Mouse (Mus musculus) heart, embryonic 10.5 days (tissue): ENCODE data around the gene Abca12. TPM values are rescaled to one million over a fixed set of nuclear protein-coding genes. Genes with fewer than 3 reads are reported as not detected.
A peak's percentile ranks its signal among the peaks of the same experiment; 100 is the strongest.

Experiments used
- DNase-seq: peaks from one replicate; pipeline ENCODE4 v3.0.0-alpha.2; 2017; ENCODE audit warnings: low spot score
- H3K27ac ChIP-seq: fragments of 300-500 bp; sonication (generic); 2 replicates; pipeline ENCODE4 v1.5.1; 2016; ENCODE audit warnings: mild to moderate bottlenecking
- H3K27me3 ChIP-seq: fragments of 300-500 bp; sonication (generic); 2 replicates; pipeline ENCODE4 v1.6.1; 2016; ENCODE audit warnings: mild to moderate bottlenecking; ENCODE audit not compliant: poor library complexity, insufficient read depth, severe bottlenecking
- H3K36me3 ChIP-seq: fragments of 300-500 bp; sonication (generic); 2 replicates; pipeline ENCODE4 v1.6.1; 2016; ENCODE audit warnings: mild to moderate bottlenecking, moderate library complexity
- H3K4me1 ChIP-seq: fragments of 300-500 bp; sonication (generic); 2 replicates; pipeline ENCODE4 v1.6.1; 2016; ENCODE audit warnings: mild to moderate bottlenecking
- H3K4me3 ChIP-seq: fragments of 300-500 bp; sonication (generic); 2 replicates; pipeline ENCODE4 v1.5.1; 2016; ENCODE audit warnings: mild to moderate bottlenecking, moderate library complexity
- H3K9me3 ChIP-seq: fragments of 300-500 bp; sonication (generic); 2 replicates; pipeline ENCODE4 v1.6.1; 2016; ENCODE audit warnings: mild to moderate bottlenecking, moderate library complexity
- WGBS: fragments of 180-500 bp; shearing (Covaris S2); methylation state at CpG from one replicate; pipeline ENCODE4 v1.1.7; 2016; 5-methylcytosine and 5-hydroxymethylcytosine counted together
- polyA plus RNA-seq: library from polyadenylated mRNA; unstranded; fragments of >200 nt; fragmentation: Nextera tagmentation; extraction: Ambion mirVana; gene quantifications from 2 replicates; pipeline ENCODE4 v1.2.1, GENCODE M21; 2016

Abca12 gene
- polyA plus RNA-seq, 1 experiment from 2014 or later: 0.04 TPM

DNA sequence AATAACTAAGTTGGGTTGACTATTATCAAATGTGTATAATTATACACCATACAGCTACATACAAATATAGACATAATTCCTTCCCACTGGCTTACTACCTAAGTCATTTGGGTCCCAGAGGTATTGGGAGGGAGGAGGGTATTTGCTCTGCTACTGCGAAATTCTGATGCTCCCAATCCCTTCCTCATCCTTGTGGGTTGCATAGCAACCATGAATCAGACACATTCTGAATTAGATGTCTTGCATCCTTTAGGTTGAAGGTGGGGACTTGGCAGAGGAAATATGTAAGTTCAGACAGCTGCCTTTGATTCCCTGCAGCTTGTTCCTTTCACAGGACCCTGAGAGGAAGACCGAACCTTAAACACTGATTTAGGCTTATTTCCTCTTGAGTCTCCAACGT lies 108.5 kb downstream of the Abca12 start:
- WGBS: 50% methylated on average over 3 of the region's 3 CpGs
- no peaks in the 10 kb centered on the region for H3K27me3 ChIP-seq
- H3K36me3 ChIP-seq: no peaks in the 10 kb centered on the region
- 0 out of 2 replicates have a peak overlapping the region, but pooled peaks have one; percentile 77 for H3K27ac ChIP-seq
- no peaks in the 10 kb centered on the region for H3K9me3 ChIP-seq
- peaks cover 15% of the 10 kb centered on the region; the same call in 1 of the 2 replicates for H3K4me1 ChIP-seq
- no peak overlapping the region for H3K4me3 ChIP-seq
- no peak for DNase-seq

DNA sequence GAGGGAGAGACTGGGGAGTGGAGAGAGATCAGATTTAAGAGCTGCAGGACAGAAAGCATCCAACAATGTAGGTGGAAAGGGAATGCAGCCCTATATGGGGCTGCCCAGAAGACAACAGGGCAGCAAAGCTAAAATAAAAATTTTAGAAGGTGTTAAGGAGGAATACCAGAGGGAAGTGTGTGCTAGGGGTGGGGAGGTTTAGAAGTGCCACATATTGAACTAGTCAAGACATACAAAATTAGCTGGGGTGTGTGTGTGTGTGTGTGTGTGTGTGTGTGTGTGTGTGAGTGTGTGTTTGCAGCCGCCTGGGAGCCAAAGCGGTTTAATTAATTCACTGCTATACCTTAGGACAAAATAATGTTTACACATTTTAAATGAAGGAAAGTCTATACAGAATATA lies 110.1 kb downstream of the Abca12 start:
- H3K9me3 ChIP-seq: no peaks in the 10 kb centered on the region
- no peak overlapping the region for H3K27ac ChIP-seq
- 90% methylated on average over 2 of the region's 2 CpGs for WGBS
- H3K4me1 ChIP-seq: peaks cover 15% of the 10 kb centered on the region; the same call in 1 of the 2 replicates
- H3K4me3 ChIP-seq: no peak overlapping the region
- DNase-seq: no peak
- H3K27me3 ChIP-seq: no peaks in the 10 kb centered on the region
- H3K36me3 ChIP-seq: no peaks in the 10 kb centered on the region

DNA sequence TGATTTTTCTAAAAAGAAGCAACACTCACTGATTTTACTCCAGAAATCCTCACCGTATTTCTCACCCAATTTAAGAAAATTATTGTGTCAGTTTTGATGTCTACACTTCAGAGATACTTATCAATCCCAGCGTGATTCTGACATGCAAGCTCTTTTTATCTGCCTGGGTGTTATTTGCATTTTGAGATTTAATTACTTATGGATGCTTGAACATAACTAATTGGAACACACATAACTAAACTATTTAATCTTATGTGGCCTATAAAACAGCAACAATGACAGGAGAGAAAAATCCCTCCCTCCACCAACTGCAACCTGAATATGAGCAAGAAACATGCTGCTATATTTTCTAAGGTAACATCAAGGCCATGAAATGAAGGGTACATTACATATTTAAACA lies 117.7 kb downstream of the Abca12 start:
- no peak for DNase-seq
- no peaks in the 10 kb centered on the region for H3K27me3 ChIP-seq
- WGBS: 68% methylated on average over 2 of the region's 2 CpGs
- no peaks in the 10 kb centered on the region for H3K4me1 ChIP-seq
- H3K9me3 ChIP-seq: no peaks in the 10 kb centered on the region
- no peak overlapping the region for H3K27ac ChIP-seq
- H3K36me3 ChIP-seq: no peaks in the 10 kb centered on the region
- no peak overlapping the region for H3K4me3 ChIP-seq

DNA sequence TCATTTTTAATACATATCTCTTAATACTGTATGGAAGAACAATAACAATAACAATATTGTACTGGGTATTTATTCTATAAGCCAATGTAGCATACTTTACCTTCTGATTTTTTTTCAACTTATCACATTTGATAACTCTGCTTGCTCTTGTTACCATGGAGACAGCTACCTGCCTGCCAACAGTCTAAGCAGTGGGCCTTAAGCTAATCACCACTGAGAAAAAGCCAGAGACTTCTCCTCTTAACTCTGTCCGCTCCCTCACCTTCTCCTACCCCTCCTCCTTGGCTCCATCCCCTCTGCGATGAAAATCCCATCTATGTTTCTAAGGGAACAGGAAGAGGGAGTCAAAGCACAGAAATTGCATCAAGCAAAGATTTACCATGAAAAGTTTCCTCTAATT lies 118.1 kb downstream of the Abca12 start:
- 63% methylated on average over 2 of the region's 2 CpGs for WGBS
- Histone ChIP-seq H3K9me3 (no peaks in the 10 kb centered on the region), H3K36me3 (no peaks in the 10 kb centered on the region), H3K4me3 (no peak overlapping the region), H3K27me3 (no peaks in the 10 kb centered on the region), H3K4me1 (no peaks in the 10 kb centered on the region), H3K27ac (no peak overlapping the region)
- no peak for DNase-seq

DNA sequence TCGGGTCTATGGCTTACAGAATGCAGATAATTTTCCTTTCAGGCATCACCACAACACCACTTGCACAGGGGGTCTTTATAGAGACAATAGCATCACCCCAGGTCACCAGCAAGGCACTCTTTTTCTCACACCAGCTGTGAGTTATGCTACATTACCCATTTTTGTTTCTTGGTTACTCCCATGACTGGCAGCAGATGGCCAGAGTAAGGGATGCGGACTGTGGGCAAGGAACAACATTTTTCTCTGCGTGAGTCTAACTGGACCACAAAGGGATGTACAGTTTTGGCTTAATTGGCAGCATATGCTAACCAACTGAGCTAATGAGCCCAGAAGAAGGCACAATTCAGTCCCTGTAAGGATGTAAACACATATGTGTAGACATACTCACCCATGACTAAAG lies 122.8 kb downstream of the Abca12 start:
- H3K36me3 ChIP-seq: no peaks in the 10 kb centered on the region
- H3K9me3 ChIP-seq: no peaks in the 10 kb centered on the region
- no peak overlapping the region for H3K27ac ChIP-seq
- H3K4me3 ChIP-seq: no peak overlapping the region
- H3K27me3 ChIP-seq: no peaks in the 10 kb centered on the region
- no peaks in the 10 kb centered on the region for H3K4me1 ChIP-seq
- WGBS: 86% methylated on average over 3 of the region's 3 CpGs
- DNase-seq: no peak

DNA sequence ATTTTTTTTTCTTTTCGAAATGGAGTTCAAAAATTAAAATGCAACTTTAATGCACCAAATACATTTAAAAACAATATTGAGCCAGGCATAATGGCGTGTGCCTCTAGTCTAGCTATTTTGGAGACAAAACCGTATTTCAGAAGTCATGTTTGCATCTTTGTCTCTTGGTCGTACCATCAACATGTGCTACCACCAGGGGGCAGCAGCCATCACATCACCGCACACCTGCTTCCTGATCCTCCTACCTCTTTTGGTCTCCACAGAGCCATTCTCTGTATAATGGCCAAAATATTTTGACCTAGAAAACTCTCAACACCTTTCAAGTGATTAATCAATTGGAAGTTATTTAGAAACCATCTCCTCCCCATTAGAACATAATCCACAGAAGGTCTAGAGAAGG lies 125.2 kb downstream of the Abca12 start:
- DNase-seq: no peak
- no peak overlapping the region for H3K27ac ChIP-seq
- H3K36me3 ChIP-seq: no peaks in the 10 kb centered on the region
- WGBS: 22% methylated on average over 5 of the region's 5 CpGs
- H3K4me1 ChIP-seq: no peaks in the 10 kb centered on the region
- H3K27me3 ChIP-seq: no peaks in the 10 kb centered on the region
- H3K4me3 ChIP-seq: no peak overlapping the region
- H3K9me3 ChIP-seq: no peaks in the 10 kb centered on the region

DNA sequence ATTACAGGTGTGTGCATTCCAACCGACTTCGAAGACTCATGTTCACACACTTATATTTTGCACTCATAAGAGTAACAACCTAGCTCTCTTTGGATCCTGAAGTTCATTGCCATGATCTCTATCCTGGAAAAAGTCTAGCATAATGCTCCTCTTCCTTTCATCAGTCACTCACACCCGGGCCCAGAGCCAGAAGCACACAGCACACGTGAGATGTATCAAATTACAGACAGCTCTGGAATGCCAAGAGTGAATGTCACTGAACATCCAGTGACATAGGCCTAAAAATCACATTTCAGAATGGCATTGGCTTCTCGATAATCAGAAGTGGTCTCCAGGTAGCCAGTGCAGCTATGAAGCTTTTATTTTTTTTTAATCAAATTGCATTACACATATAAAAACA lies 137.8 kb downstream of the Abca12 start:
- DNase-seq: no peak
- Histone ChIP-seq H3K36me3 (no peaks in the 10 kb centered on the region), H3K27ac (no peak overlapping the region), H3K27me3 (no peaks in the 10 kb centered on the region), H3K9me3 (no peaks in the 10 kb centered on the region), H3K4me3 (no peak overlapping the region), H3K4me1 (peaks cover 7% of the 10 kb centered on the region; the same call in 1 of the 2 replicates)
- 42% methylated on average over 5 of the region's 5 CpGs for WGBS

DNA sequence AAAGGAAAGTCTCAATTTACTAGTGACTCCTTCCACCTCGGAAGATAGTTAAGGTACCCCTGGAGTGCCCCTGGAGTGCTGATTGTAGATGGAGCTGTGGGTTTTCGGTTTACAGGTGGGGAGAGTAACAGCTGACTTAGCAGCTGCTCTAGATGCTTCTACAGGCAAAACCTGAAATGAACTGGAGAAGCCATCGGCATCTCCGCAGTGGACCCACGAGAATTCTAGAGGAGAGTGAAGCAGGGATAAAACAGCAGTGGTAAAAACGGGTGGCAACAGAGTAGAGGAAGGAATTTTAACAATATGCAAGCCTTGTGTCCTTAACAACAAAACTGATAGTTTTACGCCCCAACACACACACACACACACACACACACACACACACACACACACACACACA lies 142.2 kb downstream of the Abca12 start:
- Histone ChIP-seq H3K36me3 (no peaks in the 10 kb centered on the region), H3K9me3 (no peaks in the 10 kb centered on the region), H3K27me3 (no peaks in the 10 kb centered on the region), H3K27ac (no peak overlapping the region), H3K4me3 (no peak overlapping the region), H3K4me1 (peaks cover 7% of the 10 kb centered on the region; the same call in 1 of the 2 replicates)
- WGBS: 81% methylated on average over 7 of the region's 7 CpGs
- no peak for DNase-seq

DNA sequence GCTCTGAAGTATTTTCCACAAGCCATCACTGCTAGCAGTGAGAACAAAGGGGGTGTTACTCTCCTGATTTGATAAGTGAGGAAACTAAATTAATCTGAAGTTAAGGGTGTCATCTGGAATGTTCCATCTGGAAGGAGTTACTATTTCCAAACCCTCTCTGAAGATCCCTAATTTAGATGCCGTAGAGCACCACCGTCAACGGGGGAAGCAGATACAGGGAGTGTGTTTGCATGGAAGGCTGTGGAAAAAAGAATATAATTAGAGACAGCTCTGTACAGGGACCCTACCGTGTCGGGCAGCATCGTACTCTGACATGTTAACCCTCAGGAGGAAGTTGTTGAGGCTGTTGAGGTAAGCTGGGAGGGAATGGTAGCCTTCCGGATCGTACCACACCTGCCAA lies 142.6 kb downstream of the Abca12 start:
- no peaks in the 10 kb centered on the region for H3K36me3 ChIP-seq
- DNase-seq: no peak
- no peak overlapping the region for H3K4me3 ChIP-seq
- 60% methylated on average over 8 of the region's 8 CpGs for WGBS
- no peaks in the 10 kb centered on the region for H3K9me3 ChIP-seq
- peaks cover 3% of the 10 kb centered on the region; the same call in 1 of the 2 replicates for H3K4me1 ChIP-seq
- no peak overlapping the region for H3K27ac ChIP-seq
- no peaks in the 10 kb centered on the region for H3K27me3 ChIP-seq

DNA sequence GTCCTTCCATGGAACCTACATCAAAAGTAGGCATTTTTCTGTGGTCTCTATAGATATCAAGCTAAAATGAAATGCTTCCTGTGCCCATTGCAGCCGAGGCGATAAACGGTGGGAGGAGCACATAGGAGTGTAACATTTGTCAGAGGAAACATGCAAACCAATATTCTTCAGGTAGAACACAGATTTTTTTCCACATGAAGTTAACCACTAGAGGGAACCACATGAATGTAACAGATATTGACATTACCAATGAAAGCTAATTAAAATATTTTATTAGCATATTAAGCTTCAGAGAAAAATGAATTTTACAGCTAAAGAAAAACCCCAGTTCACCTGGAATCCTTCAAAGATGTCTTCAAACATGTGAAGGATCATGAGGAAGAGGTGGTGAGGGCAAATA lies 144.6 kb downstream of the Abca12 start:
- H3K4me3 ChIP-seq: no peak overlapping the region
- H3K27ac ChIP-seq: no peak overlapping the region
- H3K9me3 ChIP-seq: no peaks in the 10 kb centered on the region
- H3K36me3 ChIP-seq: no peaks in the 10 kb centered on the region
- DNase-seq: no peak
- no peaks in the 10 kb centered on the region for H3K4me1 ChIP-seq
- 86% methylated on average over 3 of the region's 3 CpGs for WGBS
- H3K27me3 ChIP-seq: no peaks in the 10 kb centered on the region

DNA sequence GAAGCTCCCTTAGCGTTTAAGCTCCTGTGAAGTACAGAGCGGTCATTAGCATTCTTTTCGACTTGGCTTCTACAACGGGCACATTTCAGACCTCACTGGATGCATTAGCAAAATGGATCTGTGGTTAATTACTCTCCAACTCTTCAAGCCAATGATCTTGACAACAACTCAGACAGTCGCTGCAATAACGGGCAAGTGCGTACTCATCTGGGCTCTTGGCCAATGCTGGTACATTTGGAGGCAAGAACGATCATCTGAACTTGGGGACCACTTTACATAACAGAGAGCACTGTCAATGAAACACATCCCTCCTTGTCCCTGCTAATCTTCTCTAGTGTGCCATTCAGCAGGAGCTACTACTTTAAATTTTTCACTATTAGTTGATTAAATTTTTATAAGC lies 148.1 kb downstream of the Abca12 start:
- WGBS: 88% methylated on average over 8 of the region's 8 CpGs
- Histone ChIP-seq H3K4me1 (no peaks in the 10 kb centered on the region), H3K9me3 (no peaks in the 10 kb centered on the region), H3K27ac (no peak overlapping the region), H3K4me3 (no peak overlapping the region), H3K36me3 (no peaks in the 10 kb centered on the region), H3K27me3 (no peaks in the 10 kb centered on the region)
- no peak for DNase-seq

DNA sequence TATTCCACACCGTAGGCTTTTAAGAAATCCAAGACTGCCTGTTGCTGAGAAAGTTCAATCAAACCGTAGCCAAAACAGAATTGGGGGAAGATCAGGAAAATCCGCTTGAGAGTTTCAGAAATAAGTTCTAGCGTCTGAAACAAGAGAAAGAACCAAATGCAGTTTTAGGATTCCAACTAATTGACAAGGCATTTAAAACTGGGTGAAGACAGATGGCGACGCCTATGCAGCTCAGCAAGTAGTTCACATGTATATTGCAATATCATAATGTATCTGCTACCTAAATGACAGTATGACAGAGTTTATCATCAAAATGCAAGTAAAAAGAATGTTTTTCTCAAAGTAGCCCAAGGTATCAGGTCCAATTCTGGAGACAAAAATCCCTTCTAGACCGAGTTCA lies 151.2 kb downstream of the Abca12 start:
- H3K4me3 ChIP-seq: no peak overlapping the region
- H3K27ac ChIP-seq: no peak overlapping the region
- 89% methylated on average over 7 of the region's 7 CpGs for WGBS
- DNase-seq: no peak
- H3K27me3 ChIP-seq: no peaks in the 10 kb centered on the region
- H3K4me1 ChIP-seq: no peaks in the 10 kb centered on the region
- H3K36me3 ChIP-seq: no peaks in the 10 kb centered on the region
- no peaks in the 10 kb centered on the region for H3K9me3 ChIP-seq

DNA sequence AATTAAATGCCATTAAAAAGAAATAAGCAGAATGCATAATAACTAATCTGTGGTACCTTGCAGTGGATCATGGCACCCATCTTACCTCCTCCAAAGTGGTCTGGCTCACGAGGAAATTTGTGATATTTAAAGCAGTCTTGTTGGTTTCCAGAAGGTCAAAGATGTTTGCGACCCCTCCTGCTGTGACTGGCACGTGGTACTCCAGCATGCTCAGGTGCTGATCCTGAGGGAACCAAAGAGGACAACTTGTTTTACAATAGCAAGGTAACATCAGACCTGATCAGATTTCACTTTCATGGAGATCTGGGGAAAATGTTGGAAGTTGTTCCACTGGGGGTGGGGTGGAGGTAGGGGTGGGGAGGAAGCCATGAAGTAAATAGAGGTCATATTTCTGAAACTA lies 170.1 kb downstream of the Abca12 start:
- H3K4me1 ChIP-seq: no peaks in the 10 kb centered on the region
- H3K9me3 ChIP-seq: no peaks in the 10 kb centered on the region
- WGBS: 55% methylated on average over 3 of the region's 3 CpGs
- H3K27ac ChIP-seq: no peak overlapping the region
- H3K36me3 ChIP-seq: no peaks in the 10 kb centered on the region
- DNase-seq: no peak
- H3K27me3 ChIP-seq: no peaks in the 10 kb centered on the region
- no peak overlapping the region for H3K4me3 ChIP-seq

DNA sequence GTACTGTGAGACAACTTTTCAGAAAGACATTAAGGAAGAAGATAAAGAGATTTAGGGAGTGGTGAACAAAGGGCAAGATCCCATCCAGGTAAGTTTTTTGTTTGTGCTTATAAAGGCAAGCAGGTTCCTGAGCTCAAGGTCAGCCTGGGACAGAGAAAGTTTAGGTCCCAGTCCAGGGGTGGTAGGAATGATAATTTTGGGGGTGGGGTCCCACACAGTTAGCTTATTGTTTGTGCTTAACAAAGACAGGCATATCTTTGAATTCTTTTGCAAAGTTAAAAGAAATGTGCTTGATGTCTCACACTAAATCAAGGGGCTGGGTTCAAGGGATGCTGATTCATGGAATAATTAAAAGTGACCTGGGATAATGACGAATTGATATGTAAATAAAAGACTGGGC lies 173.3 kb downstream of the Abca12 start:
- 70% methylated on average over 1 of the region's 1 CpGs for WGBS
- no peaks in the 10 kb centered on the region for H3K9me3 ChIP-seq
- DNase-seq: no peak

More for the DNA sequence above, 173.3 kb downstream of the Abca12 start:
- Histone ChIP-seq H3K27ac (no peak overlapping the region), H3K27me3 (no peaks in the 10 kb centered on the region), H3K36me3 (no peaks in the 10 kb centered on the region), H3K4me3 (no peak overlapping the region), H3K4me1 (no peaks in the 10 kb centered on the region)
